Mouse (Mus musculus) lung, postnatal 0 days (tissue): Measurements from ENCODE around the gene Tasp1.

ENCODE experiments used
- CTCF ChIP-seq: IDR thresholded peaks from 2 replicates; pipeline ENCODE4 v1.5.1; 2016; ENCODE audit warnings: antibody characterized with exemption, mild to moderate bottlenecking
- EP300 ChIP-seq: IDR thresholded peaks from 2 replicates; pipeline ENCODE4 v1.6.1; 2016; ENCODE audit warnings: antibody characterized with exemption, mild to moderate bottlenecking, control low read depth

DNA sequence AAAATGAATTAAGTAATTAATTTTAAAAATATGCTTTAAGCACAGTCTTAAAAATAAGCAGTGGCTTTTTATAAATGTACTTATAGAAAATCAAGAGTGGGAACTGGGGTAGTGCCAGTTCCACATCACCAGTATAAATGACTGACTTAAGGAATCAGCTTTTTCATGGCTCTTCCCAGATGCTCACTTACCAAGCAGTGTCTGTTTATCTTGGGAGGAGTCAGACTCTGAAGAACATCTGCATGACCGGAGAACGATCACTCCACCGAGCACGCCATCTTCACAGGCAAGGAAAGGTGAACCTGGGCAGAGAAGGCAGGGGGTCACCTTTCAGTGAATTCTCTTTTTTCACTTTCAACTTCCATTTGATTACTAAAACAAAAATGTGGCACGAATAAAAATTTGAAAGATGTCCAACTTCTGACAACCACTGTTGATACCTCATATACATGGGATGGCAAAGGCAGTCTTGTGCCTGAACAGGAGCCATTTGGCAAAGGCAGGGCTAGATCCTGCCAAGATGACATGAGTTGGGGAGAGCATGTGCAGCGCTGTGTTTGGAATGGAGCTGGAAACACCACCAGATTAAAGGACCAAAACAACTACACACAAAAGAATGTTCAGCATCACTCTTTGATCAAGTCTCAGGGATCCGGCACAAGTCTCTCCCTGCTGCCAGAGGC, 182.9 kb downstream of the Tasp1 start:
- no peak for TF ChIP-seq CTCF
- TF ChIP-seq EP300: no peak
